Mouse (Mus musculus) frontal cortex, postnatal 36 days (tissue): ENCODE measurements around the gene Cx3cr1.
"Not testable (repeated sequence)": the region's sequence is repeated elsewhere in the genome, so short reads cannot be mapped to it uniquely, and the experiment has no call there.

Experiments used
- DNase-seq, 2 experiments: peaks; one replicate each; pipeline ENCODE4 v3.0.0; 2022; ENCODE audit warnings: low spot score in 2 of 2

Cx3cr1 gene

GRCm38 (mm10) chr9:120027401-120028151 is 42.1 kb downstream of the Cx3cr1 start:
- DNase-seq: peak in 1 of 2 experiments; percentile 46

GRCm38 (mm10) chr9:120024625-120025024 is 45.1 kb downstream of the Cx3cr1 start:
- DNase-seq: no peak

- peak in 1 of 2 experiments; percentile 26 for DNase-seq
These were observed 45.5 kb downstream of the Cx3cr1 start for GRCm38 (mm10) chr9:120024171-120024570.

GRCm38 (mm10) chr9:120023086-120023811 is 46.4 kb downstream of the Cx3cr1 start, which contains the start of gene Xirp1:
Xirp1 (minus strand) TSS chr9:120023598.
- no peak for DNase-seq

GRCm38 (mm10) chr9:120021164-120021563 is 48.5 kb downstream of the Cx3cr1 start:
- DNase-seq: no peak

- DNase-seq: peak; percentile 79 to 83
These were observed 49.3 kb downstream of the Cx3cr1 start for GRCm38 (mm10) chr9:120020285-120020890.

GRCm38 (mm10) chr9:120016956-120017355 is 52.7 kb downstream of the Cx3cr1 start:
- DNase-seq: no peak

GRCm38 (mm10) chr9:120014828-120015227 is 54.9 kb downstream of the Cx3cr1 start:
- DNase-seq: no peak

GRCm38 (mm10) chr9:120013251-120013820 is 56.3 kb downstream of the Cx3cr1 start:
- DNase-seq: no peak

GRCm38 (mm10) chr9:120012781-120013180 is 56.9 kb downstream of the Cx3cr1 start:
- peak in 1 of 2 experiments; percentile 38 for DNase-seq

- not testable (repeated sequence) for DNase-seq
These were observed 57.5 kb downstream of the Cx3cr1 start for GRCm38 (mm10) chr9:120012161-120012560.

GRCm38 (mm10) chr9:120011533-120011932 is 58.1 kb downstream of the Cx3cr1 start:
- DNase-seq: peak; percentile 52 to 77

- DNase-seq: peak; percentile 98 to 99
These were observed 58.7 kb downstream of the Cx3cr1 start for GRCm38 (mm10) chr9:120010781-120011511.

- DNase-seq: no peak
These were observed 59.8 kb downstream of the Cx3cr1 start for GRCm38 (mm10) chr9:120009871-120010270.

- no peak for DNase-seq
These were observed 60.3 kb downstream of the Cx3cr1 start for GRCm38 (mm10) chr9:120009226-120009841.

GRCm38 (mm10) chr9:120007833-120008232 is 61.8 kb downstream of the Cx3cr1 start:
- no peak for DNase-seq

GRCm38 (mm10) chr9:120005936-120006335 is 63.7 kb downstream of the Cx3cr1 start:
- no peak for DNase-seq

GRCm38 (mm10) chr9:120002893-120003292 is 66.8 kb downstream of the Cx3cr1 start:
- DNase-seq: no peak

GRCm38 (mm10) chr9:120001945-120002725 is 67.5 kb downstream of the Cx3cr1 start:
- DNase-seq: peak; percentile 71 to 77

GRCm38 (mm10) chr9:120000761-120001160 is 68.9 kb downstream of the Cx3cr1 start:
- no peak for DNase-seq
